Mouse (Mus musculus) naive thymus-derived CD4-positive, alpha-beta T cell, adult 2 months (primary cell): ENCODE measurements around the gene Tob2.

Experiments
- DNase-seq: peaks from one replicate; pipeline ENCODE4 v3.0.0-alpha.2; 2011; ENCODE audit warnings: low read depth

Tob2 gene

DNA sequence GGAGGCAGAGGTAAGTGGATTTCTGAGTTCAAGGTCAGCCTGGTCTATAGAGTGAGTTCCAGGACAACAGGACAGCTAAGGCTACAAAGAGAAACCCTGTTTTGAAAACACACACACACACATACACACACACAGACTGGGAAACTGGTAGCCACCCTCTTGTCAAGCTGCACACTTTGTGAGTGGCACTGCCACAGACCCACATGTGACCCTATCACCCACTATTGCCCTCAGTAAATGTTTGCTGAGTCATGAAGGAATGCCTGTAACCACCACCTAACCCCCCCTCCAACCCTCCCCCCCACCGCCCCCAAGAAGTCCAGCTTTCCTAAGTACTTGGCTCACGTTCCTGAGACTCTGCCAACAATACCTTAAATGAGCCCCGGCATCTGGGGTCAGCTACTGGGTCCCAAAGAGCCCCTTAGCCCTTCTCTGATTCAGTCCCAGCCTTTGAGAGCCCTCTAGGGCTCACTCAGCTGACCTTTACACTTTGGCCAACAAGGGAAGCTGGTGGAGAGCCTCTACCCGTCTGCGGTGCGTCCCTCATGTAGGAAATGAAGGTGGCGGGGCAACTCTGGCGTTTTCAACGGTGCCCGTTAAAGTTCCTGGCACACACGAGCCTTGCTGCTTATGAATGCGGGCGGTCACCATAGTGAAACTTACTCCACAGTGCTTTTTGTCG lies 19.9 kb downstream of the Tob2 start:
- no peak for DNase-seq

DNA sequence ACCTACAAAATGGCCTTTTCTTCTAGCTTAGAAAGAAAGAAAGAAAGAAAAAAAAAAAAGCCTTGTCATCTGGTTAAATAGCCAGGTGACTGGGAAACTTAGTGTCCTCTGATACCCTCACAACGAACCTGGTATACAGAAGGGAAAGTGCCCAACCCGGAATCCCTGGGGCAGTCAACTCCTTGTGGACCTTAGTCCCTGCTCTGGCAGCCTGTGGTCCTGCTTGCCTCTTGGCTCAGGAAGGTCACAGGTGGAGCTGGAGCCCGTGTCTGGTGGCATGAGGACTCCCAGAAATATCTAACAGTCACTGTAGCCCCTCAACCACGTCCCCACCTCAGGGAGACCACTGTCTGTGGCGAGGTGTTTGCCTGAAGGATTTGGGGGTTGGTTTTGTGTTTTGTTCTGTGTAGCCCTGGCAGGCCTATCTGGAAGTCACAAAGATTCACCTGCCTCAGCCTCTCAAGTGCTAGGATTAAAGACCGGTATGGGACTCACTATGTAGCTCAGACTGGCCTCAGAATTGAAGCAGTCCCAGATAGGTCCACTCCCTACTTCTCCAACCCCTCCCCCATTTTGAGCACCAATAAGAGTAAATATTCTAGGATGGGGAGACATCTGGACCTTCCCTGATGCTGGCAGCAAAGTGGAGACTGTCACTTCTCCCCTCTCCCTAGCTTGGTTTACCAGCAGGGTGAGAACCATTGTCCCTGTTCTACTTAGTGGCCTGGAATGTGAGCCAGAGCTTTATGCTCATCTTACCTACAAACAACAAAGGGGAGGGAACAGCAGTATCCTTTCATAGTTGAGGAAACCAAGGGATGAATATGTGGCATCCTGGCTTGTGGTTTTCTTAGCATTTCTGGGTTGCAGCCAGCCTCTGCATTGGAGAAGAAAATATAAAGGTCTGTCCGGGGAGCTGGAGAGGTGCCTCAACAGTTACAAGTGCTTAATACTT lies 21.4 kb downstream of the Tob2 start:
- DNase-seq = no peak

DNA sequence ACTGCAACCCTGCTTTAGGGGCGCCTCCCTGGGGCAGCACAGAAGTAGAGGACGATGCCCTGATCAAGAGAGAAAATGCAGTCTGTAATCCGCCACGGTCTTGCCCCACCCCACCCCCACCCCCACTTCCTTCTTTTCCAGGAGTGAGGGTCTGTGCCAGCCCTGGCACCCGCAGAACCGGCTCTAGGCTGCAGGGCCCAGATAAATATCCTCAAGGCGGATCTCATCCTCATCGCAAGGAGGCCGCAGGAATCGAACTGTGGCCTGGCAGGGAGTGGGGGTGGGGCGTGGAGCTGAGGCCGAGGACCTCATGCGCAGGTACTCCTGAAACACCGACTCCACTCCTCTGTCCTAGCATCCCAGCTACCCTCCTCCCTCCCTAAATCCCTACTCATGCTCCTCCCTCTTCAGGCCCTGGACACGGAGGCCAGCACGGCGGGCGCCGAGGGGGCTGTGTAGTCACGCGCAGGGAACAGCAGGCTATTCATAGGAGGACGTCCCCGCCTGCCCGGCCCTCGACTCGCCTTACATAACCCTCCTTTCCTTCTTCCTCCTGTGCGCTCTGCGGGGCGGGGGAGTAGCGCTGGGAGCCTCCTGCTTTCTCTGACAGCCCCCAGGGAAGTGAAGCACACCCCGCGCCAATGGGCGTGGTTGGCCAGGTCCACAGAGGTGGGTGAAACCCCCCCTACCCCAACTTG lies 22.3 kb downstream of the Tob2 start:
- no peak for DNase-seq

DNA sequence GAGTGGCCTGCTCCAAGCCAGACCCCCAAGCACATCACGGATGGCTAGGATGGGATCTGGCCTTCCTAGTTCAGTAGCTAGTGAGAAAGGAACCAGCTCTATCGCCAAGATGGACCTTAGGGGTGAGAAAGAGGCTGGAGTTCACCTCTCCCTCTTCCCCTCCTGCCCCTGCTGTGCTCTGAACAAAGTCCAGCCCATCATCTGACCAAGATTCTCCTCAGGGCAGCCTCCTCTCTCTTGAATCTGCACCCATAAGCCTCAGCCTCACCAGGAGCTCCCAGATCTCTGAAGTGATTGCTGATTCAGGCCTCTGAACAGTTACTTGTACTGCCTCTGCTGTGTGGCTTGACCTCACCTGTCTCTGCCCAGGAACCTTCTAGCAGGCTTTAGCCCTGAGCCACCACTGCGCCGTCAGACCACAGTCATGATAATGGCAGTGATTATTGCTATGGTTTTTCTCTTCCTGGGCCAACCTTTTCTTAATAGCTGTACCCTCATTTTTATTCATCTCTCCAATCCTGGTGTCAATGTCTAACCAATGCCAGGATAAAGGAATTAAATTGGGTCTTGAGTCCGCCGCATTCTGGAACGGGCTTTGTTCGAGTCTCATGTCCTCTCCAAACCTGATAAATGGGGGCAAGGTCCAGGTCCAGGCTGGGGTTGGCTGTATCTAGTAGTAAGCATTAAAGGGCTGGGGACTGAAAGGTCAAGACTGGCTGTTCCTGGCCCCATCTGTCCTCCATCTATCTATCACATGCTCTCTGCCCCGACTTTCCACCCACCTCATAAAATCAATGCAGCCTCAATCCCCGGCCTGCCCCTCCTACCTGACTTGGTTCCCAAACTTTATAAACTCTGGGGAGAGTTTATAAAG lies 23.4 kb downstream of the Tob2 start:
- DNase-seq = no peak

DNA sequence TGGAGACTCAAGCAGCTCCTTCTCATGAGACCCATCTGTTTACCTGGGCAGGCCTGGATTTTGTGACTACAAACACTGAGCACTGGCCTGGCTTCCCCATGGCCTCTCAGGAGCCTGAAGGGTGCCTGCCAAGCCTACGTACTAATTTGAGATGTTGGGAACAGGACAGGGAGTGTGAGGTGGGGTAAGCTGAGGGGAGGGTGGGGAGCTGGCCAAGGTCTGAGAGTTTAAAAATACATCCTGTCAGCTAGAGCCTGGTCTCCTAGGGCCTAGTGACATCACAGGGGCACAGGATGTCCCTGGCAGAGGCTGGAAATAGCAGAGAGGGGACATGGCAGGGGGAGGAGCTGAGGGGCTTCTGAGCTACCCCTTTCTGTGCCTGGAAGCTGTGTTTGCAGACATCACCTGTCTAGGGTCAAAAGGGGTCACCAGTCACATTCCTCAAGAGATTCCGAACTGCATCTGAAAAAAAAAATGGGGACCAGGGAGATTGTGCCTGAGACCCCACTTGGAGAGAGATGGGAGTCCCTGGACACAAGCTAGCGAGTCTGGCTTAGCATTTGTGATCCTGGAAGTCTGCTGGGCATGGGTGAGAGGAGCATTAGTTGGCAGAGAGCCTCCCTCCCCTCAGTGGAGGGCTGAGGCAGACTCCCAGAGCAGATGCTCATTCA lies 24.3 kb downstream of the Tob2 start:
- DNase-seq = no peak

DNA sequence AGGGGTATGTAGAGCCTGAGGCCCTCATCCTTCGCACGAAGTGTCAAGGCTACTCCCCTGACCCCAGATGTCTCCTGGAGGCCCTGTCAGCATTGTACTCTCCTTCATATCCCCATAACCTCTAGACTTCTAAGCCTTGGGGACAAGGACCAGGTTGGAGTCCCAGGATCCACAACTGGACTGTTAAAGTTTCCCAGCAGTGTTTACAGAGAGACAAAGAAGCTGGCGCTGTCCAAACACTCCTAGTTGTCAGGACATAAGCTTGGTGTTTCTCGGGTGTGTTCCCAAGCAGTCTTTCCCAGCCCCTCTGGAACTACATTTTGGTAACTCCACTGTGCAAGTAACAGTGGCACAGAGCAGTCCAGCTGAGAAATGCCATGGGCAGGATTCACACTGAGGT lies 25.1 kb downstream of the Tob2 start:
- no peak for DNase-seq

DNA sequence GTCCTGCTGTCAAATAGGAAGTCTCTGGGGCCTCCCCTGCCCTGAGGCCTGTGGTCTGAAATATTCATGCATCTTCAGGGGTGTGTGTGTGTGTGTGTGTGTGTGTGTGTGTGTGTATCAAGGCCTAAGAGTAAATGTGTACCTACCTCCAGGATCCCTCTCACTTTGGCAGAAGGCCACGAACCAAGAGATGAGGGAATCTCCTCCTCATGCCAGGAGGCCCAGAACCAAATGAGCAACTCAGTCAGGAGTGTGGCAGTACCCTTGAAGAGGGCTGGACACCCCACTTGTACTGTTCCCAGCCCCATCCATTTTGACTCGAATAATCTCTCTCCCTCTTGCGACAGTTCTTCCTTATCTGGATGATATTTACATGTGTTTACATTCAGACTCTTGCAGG lies 26.4 kb downstream of the Tob2 start:
- no peak for DNase-seq

DNA sequence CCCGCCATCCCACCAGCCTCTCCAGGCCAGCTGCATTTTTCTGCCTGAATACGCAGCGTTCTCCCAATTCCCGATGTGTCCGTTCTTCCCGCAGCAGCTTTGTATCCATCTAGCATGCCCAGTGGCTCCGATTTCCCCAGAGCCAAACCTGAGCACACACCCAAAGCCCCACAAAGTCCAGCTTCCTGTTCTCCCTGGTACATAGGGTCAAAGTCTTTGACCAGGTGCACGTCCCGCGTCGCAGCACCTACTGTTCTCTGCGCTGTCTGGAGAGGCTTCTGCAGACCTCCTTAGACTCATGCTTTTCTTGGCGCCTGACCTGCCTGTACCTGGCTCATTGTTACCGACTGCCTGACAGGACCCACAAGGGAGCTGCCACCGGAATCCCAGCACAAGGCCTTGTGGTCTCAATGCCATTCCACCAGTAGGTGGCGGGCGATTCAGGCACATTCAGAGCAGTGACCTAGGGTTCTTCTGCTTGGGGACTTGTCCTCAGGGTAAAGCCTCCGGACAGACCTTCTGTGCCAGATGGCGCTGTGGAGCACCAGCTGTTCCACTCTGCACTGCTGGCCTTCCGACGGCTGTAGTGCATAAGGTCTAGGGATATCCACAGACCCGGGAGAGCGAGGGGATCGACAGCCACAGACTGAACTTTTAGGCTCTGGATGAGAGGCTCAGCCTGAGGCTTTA lies 27.3 kb downstream of the Tob2 start:
- DNase-seq = peak; percentile 92

DNA sequence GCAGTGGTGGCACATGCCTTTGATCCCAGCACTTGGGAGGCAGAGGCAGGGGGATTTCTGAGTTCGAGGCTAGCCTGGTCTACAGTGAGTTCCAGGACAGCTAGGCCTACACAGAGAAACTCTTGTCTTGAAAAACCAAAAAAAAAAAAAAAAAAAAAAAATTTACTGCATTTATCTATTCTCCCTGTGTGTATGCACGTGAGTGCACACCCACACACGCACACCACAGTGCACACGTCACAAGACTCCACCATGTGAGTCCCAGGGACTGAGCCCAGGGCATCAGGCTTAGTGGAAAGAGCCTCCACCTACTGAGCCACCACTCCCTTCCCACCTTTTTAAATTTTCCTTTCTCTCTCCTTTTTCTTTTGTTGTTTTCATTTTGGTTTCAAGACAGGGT lies 28.1 kb downstream of the Tob2 start:
- no peak for DNase-seq

DNA sequence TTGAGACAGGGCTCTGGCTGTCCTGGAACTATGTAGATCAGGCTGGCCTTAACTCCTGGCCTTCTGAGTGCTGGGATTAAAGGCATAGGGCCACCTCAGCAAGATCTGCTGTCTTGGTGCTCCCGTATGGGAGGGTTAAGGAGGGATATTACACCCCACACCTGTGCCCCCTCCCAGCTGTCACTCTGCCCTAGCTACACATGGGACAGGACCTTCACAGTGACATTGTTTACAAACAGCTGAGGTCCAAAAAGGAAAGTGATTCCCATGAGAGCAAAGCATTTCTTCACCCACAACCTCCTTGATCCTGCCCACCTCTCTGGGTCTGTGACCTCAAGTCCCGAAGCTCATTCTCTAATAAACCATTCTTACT lies 29.4 kb downstream of the Tob2 start:
- no peak for DNase-seq

DNA sequence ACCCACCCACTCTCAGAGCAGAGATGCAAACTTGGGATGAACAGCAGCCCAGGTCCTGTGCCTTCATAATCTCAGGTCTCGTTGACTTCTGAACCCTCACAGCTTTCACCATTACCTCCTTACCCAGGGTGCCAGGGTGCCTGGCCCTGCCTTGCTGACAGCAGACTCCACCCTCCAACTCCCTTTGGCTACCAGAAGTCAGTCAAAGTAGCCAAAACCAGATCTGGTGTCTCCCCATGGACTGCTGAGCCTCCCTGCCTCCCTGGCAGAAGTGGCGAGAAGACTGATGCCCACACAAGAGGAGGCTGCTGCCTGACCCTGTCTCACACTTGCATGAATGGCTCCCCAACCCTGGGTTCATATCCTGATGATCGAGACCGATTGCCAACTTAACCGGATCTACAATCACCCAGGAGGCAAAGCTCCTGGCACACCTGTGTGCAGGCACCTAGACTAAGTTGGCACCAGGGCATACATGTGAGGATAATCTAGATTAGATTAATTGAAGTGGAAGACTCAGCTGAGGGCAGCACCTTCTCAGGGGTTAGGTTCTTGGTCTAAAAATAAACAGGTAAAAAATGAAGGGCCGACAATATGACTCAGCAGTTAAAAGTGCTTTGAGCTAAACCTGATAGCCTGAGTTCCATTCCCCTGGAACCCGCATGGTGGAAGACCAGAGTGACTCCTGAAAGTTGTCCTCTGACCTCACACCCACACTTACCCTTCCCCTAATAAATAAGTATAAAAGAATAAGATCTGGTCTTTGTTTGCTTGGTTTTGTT lies 30.0 kb downstream of the Tob2 start:
- no peak for DNase-seq

DNA sequence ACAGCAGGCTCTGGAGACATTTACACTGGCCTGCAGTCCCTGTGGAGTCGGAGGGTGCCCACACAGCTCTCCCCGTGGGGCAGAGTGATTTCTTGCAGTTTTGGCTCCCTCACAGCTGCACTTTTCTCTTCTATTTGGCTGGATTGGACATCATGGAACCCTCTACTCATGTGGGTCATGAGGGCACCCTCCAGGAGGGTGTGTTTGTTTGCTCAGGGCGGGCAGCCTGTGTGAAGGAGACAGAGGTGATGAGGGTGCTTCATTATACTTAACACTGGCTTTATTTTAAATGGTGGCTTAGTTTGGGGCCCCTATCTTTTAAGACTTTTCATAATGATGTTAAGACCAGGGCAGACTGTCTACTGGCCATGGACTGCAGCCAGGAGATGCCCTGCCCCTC lies 33.8 kb downstream of the Tob2 start:
- DNase-seq = no peak

DNA sequence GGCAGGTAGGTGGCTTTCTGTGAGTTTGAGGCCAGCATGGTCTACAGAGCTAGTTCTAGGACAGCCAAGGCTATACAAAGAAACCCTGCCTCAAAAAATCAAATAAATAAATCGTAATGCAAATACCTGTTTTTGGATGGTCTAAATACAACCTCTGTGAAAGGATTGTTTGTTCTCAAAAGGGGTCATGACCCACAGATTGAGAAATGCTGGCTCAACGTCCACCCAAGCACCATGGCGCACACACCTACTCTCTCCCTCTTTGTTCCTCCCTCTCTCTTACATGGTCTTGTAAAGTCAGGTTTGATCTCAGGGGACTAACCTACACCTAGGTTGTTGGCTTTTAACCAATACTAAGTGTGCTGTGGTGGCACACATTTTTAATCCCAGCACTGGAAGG lies 36.0 kb downstream of the Tob2 start:
- no peak for DNase-seq

DNA sequence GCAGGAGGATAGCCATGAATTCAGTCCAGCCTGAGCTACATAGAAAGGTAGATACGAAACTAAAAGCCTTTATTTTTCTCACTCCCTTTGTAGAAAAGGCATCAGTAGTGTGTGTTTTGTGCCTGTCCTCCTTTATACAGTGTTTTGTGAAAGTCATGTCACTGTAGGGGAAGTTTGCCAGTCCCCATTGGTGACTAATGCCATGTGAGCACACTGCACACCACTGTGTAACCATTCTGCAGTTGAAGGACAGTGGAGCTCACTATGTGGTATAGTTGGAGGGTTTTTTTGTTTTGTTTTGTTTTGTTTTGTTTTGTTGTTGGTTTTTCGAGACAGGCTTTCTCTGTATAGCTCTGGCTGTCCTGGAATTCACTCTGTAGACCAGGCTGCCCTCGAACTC lies 40.2 kb downstream of the Tob2 start:
- DNase-seq = no peak

DNA sequence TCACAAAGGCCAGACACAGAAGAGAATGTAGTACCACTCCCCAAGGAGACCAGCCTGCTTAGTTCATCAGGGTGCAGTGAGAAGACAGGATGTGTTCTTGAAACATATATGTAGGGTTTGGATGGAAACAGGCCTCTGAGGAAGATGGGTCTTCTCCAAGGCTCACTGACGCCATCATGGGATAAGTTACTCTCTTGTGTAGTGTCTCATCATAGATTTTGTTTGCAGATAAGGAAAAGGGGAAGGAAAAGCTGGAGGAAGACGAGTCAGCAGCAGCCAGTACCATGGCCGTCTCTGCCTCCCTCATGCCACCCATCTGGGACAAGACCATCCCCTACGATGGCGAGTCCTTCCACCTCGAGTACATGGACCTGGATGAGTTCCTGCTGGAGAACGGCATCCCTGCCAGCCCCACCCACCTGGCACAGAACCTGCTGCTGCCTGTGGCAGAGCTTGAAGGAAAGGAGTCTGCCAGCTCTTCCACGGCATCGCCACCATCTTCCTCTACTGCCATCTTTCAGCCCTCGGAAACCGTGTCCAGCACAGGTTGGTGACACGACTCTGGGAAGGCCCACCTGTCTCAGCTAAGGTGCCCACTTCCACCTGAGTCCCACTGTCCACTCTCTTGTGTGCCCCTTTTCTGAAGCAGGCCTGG lies 43.8 kb downstream of the Tob2 start:
- DNase-seq = no peak

DNA sequence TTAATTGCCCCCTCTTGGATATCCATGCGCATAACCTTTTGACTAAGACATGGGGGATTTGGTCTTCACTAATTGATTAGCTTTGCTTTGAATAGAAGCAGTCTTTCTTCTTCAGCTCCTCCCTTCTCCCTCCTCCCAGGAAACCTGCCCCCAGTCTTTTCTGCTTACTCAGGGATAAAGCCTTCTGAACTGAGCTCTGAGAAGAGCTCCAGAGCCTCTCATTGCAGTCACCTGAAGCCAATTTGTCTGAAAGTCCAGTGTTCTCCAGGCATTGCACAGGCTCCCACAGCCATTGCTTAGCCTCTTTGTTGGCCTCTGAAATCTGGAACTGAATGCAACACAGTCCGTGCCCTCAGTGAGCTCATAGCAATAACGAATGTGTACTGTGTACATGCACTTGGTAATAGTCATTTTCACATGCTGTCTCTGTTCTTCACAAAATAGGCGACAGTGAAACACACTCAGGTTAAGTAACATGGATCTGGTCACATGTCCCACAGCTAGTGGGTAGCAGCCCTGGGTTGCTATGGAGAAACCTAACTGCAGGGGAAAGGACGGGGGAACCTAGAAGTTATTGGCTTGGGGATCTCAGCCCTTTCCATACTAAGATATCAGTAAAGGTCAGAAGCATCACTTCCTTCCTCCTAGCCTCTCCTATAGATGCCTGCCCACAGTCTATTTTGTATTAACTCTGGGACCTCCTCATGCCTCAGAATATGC lies 44.5 kb downstream of the Tob2 start:
- DNase-seq = no peak

DNA sequence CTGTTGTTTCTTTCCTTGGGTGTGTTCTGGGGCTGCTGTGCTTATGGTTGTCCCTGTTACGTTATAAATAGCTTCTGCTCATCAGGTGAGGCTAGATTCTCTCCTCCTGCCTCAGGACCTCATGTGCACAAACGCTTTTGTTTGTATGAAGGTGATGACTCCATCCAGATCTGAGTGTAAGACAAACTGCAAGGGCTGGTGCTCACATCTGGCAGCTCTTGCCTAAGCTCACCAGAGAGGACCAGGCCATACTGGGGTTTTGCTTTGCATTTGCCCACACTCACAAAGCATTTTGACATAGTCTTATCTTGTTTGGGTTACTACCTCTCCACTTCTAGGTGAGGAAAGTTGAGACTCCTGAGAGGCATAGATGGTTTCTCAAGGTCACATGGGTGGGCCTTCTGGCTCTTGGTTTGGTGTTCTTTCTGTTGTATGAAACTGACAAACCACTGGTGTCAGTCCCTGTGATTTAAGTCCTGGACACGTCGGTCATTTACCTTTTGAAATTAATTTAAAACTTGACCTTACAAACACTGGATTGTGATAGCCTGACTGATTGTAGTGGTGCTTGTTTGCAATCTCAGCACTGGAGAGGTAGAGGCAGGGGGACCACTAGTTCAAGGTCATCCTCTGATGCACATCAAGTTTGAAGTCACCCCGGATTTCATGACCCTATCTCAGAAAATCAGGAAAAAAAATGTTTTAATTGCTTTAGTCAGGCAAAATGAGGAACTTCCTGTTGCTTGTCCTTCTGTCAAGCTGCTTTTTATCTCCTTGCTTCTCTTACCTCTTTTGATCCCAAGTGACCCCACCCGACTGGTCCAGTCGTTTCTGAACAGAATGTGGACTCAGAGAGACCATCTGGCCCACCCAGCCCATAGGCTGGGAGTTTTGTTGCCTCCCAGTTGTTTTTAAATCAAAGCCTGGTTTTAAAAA lies 45.6 kb downstream of the Tob2 start:
- DNase-seq = no peak

DNA sequence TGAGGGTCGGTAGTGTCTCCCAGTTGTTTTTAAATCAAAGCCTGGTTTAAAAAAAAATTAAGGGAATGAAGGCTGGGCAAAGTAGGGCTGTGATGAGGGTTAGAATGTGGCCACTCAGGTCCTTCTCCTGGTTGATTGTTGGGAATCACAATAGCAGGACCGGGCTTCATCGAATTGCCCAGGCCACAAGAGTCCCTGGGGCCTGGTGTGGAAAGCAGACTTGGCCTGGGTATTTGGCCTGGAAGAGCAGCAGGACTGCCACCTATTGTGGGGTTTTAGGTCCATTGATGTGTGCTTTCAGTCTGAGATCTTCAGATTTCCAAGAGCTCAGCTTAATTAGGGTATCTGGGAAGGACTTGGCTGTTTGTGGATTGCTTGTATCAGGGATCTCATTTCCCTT lies 46.3 kb downstream of the Tob2 start:
- no peak for DNase-seq
